Mouse (Mus musculus) heart, postnatal 0 days (tissue): ENCODE measurements around the gene Tbc1d10c. TPM values are rescaled to one million over a fixed set of nuclear protein-coding genes. Genes with fewer than 3 reads are reported as not detected.

Experiments
- ATAC-seq: fragments of 200-750 bp; cut with Nextera tagmentation; 2 replicates; pipeline ENCODE4 v1.8.0; 2017; ENCODE audit warnings: low read depth, moderate number of reproducible peaks, moderate library complexity; ENCODE audit not compliant: insufficient read depth
- DNase-seq: peaks from one replicate; pipeline ENCODE4 v3.0.0-alpha.2; 2016; ENCODE audit warnings: low spot score
- H3K27ac ChIP-seq: fragments of 300-500 bp; sonication (generic); 2 replicates; pipeline ENCODE4 v1.5.1; 2014; ENCODE audit warnings: low read depth, mild to moderate bottlenecking
- H3K27me3 ChIP-seq: fragments of 300-500 bp; sonication (generic); 2 replicates; pipeline ENCODE4 v1.6.1; 2014; ENCODE audit warnings: low read length, mixed read lengths; ENCODE audit not compliant: control insufficient read depth, insufficient read depth
- H3K36me3 ChIP-seq: fragments of 300-500 bp; sonication (generic); replicated peaks from 2 replicates; pipeline ENCODE4 v1.6.1; 2014; ENCODE audit warnings: low read length, mixed read lengths; ENCODE audit not compliant: control insufficient read depth, insufficient read depth
- H3K4me1 ChIP-seq: fragments of 300-500 bp; sonication (generic); 2 replicates; pipeline ENCODE4 v1.6.1; 2014; ENCODE audit warnings: antibody characterized with exemption; ENCODE audit not compliant: control insufficient read depth, insufficient read depth
- H3K4me2 ChIP-seq: fragments of 300-500 bp; sonication (generic); 2 replicates; pipeline ENCODE4 v1.6.1; 2014; ENCODE audit warnings: low read depth, mild to moderate bottlenecking, low read length, moderate library complexity
- H3K4me3 ChIP-seq: fragments of 300-500 bp; sonication (generic); 2 replicates; pipeline ENCODE4 v1.5.1; 2014; ENCODE audit warnings: low read depth, low read length
- H3K9ac ChIP-seq: fragments of 300-500 bp; sonication (generic); replicated peaks from 2 replicates; pipeline ENCODE4 v1.6.1; 2014; ENCODE audit warnings: low read depth, low read length, mixed read lengths
- H3K9me3 ChIP-seq: fragments of 300-500 bp; sonication (generic); replicated peaks from 2 replicates; pipeline ENCODE4 v1.6.1; 2016; ENCODE audit warnings: low read length; ENCODE audit not compliant: control insufficient read depth
- CTCF ChIP-seq: IDR thresholded peaks from 2 replicates; pipeline ENCODE4 v1.5.1; 2016; ENCODE audit warnings: antibody characterized with exemption, control low read depth, low read depth
- EP300 ChIP-seq: IDR thresholded peaks from 2 replicates; pipeline ENCODE4 v1.6.1; 2016; ENCODE audit warnings: antibody characterized with exemption, low read depth
- WGBS: fragments of 180-500 bp; shearing (Covaris S2); extraction: QIAGEN DNeasy Blood & Tissue Kit; methylation state at CpG from one replicate; pipeline ENCODE4 v1.1.7; 2014; 5-methylcytosine and 5-hydroxymethylcytosine counted together
- polyA plus RNA-seq: library from polyadenylated mRNA; unstranded; fragments of >200 nt; fragmentation: Nextera tagmentation; extraction: Ambion mirVana; gene quantifications from 2 replicates; pipeline ENCODE4 v1.2.1, GENCODE M21; 2015
- total RNA-seq: library from RNA; depleted of rRNA; stranded (reverse); fragments of >200 nt; gene quantifications from 2 replicates; pipeline ENCODE4 v1.2.3, GENCODE M21; 2014; ENCODE audit warnings: low replicate concordance

The Tbc1d10c gene
- total and polyA plus RNA-seq, 2 experiments from 2014 or later, result 2.7 TPM; not detected in 1

GRCm38 (mm10) chr19:4154437-4155222 is 36.5 kb downstream of the Tbc1d10c start:
- DNase-seq, result no peak
- H3K4me1 ChIP-seq, result peaks cover 10% of the 10 kb centered on the region; the same call in 1 of the 2 replicates
- WGBS, result 64% methylated on average over 13 of the region's 13 CpGs
- H3K4me2 ChIP-seq, result no peak overlapping the region; the same call in 1 of the 2 replicates
- H3K9me3 ChIP-seq, result no peaks in the 10 kb centered on the region
- no peaks in the 10 kb centered on the region for H3K27me3 ChIP-seq
- H3K27ac ChIP-seq, result peak overlapping the region; percentile 9; the same call in 1 of the 2 replicates
- peak overlapping the region; percentile 24; the same call in 1 of the 2 replicates for H3K4me3 ChIP-seq
- no peak overlapping the region; the same call in 1 of the 2 replicates for H3K9ac ChIP-seq
- ATAC-seq, result no peak
- peaks cover 72% of the 10 kb centered on the region for H3K36me3 ChIP-seq
- no peak for TF ChIP-seq CTCF
- peak; percentile 66; the same call in 1 of the 2 replicates for TF ChIP-seq EP300

- Histone ChIP-seq H3K9me3 (no peaks in the 10 kb centered on the region), H3K27ac (peak within 1 kb of the TSS; percentile 52), H3K4me1 (peaks cover 18% of the 10 kb centered on the region), H3K27me3 (no peaks in the 10 kb centered on the region), H3K4me3 (peak within 1 kb of the TSS; percentile 24; the same call in 1 of the 2 replicates), H3K36me3 (peaks cover 58% of the 10 kb centered on the region), H3K9ac (no peak within 1 kb of the TSS), H3K4me2 (no peak within 1 kb of the TSS)
- TF ChIP-seq EP300, result no peak
- TF ChIP-seq CTCF, result no peak
- WGBS, result 53% methylated on average over 11 of the region's 11 CpGs
- ATAC-seq (no peak), DNase-seq (no peak)
Measured at GRCm38 (mm10) chr19:4153232-4153654, 37.8 kb downstream of the Tbc1d10c start, which contains the start of gene Ptprcap. TSS of gene Ptprcap (plus strand) at chr19:4153604.

GRCm38 (mm10) chr19:4152445-4153231 is 38.4 kb downstream of the Tbc1d10c start:
- no peaks in the 10 kb centered on the region for H3K27me3 ChIP-seq
- no peak overlapping the region for H3K4me3 ChIP-seq
- H3K9ac ChIP-seq, result no peak overlapping the region
- peaks cover 21% of the 10 kb centered on the region for H3K4me1 ChIP-seq
- H3K9me3 ChIP-seq, result no peaks in the 10 kb centered on the region
- H3K4me2 ChIP-seq, result no peak overlapping the region
- peak overlapping the region; percentile 52 for H3K27ac ChIP-seq
- WGBS, result 77% methylated on average over 8 of the region's 8 CpGs
- ATAC-seq, result no peak
- H3K36me3 ChIP-seq, result peaks cover 53% of the 10 kb centered on the region
- DNase-seq, result no peak
- TF ChIP-seq EP300, result peak; percentile 4; the same call in 1 of the 2 replicates
- TF ChIP-seq CTCF, result no peak

- no peaks in the 10 kb centered on the region for H3K9me3 ChIP-seq
- no peak overlapping the region for H3K4me2 ChIP-seq
- peaks cover 21% of the 10 kb centered on the region for H3K4me1 ChIP-seq
- H3K27me3 ChIP-seq, result no peaks in the 10 kb centered on the region
- no peak for DNase-seq
- ATAC-seq, result no peak
- no peak overlapping the region for H3K9ac ChIP-seq
- no peak overlapping the region for H3K4me3 ChIP-seq
- no peak for TF ChIP-seq CTCF
- 69% methylated on average over 5 of the region's 5 CpGs for WGBS
- H3K27ac ChIP-seq, result no peak overlapping the region
- H3K36me3 ChIP-seq, result peaks cover 47% of the 10 kb centered on the region
Measured at GRCm38 (mm10) chr19:4151898-4152297, 39.2 kb downstream of the Tbc1d10c start.

- Histone ChIP-seq H3K4me3 (no peak overlapping the region), H3K27me3 (no peaks in the 10 kb centered on the region), H3K4me2 (no peak overlapping the region), H3K9ac (no peak overlapping the region), H3K9me3 (no peaks in the 10 kb centered on the region), H3K36me3 (peaks cover 42% of the 10 kb centered on the region), H3K4me1 (peaks cover 21% of the 10 kb centered on the region), H3K27ac (no peak overlapping the region)
- no peak for ATAC-seq
- 76% methylated on average over 4 of the region's 5 CpGs for WGBS
- DNase-seq, result no peak
- no peak for TF ChIP-seq CTCF
- no peak for TF ChIP-seq EP300
Measured at GRCm38 (mm10) chr19:4151488-4151860, 39.6 kb downstream of the Tbc1d10c start.
